Mouse (Mus musculus) right cerebral cortex, postnatal 25 days (tissue): ENCODE results near the gene Ube2t.
A peak's percentile ranks its signal among the peaks of the same experiment; 100 is the strongest.

Experiments used
- DNase-seq: peaks from one replicate; pipeline ENCODE4 v3.0.0; 2022

Ube2t gene

DNA sequence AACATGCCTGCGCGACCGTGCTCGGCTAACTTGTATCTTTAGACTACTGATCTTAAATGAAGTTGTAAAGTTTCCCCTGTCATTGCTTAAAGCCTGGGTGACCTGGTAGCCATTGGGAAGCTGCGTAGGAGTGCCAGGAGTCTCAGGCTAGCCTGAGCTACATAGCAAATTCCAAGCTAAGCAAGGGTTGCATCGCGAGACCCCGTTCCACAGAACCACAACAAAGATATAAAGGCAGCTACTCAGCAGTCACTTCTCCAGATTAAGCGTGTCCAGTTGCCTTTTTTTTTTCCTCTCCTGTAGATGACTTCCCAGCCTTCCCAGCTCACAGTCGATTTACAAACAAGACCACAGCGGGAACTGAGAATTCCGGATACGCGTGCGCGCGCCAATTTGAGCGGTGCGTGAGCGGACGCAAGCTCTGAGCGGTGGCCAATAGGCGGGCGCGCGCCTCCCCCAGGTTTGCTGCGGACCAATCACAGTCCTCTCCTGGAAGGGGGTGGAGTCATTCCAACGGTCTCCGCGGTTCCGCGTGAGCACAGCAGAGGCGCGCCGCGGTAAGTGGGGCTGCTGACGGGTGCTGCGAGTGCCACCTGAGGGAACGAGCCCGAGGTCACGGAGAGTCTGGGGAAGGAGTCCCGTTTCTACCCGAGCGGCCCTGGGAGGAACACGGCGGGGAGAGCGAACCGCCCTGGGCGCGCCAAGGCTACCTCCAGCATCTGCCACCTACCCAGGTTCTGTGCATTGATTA is at the start of gene Ube2t:
Gene Ube2t (plus strand): TSS at position 513 of the 751 bp plus-strand sequence.
- peak; percentile 94 for DNase-seq

GRCm38 (mm10) chr1:134913535-134913934 is 48.8 kb upstream of the Ube2t start:
- no peak for DNase-seq

DNA sequence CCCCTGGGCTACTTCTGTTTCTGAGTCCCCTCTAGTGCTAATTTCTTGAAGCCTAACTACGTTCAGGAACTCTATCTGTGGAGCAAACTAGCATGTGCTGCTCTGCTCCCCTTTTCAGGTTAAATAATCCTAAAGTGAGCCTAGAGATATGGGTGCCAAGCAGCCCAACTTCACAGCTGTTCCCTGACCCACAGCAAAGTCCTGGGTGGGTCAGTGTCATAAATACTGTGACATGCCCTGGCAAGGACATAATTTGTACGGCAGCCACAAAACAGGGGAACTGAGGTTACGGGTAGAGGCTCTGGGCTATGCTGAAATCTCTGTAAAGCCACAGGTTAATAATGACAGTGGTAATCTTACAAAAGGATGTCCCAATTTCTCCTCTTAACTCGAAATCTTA is 46.9 kb upstream of the Ube2t start:
- DNase-seq: no peak

GRCm38 (mm10) chr1:134919010-134919409 is 43.4 kb upstream of the Ube2t start:
- peak; percentile 19 for DNase-seq

GRCm38 (mm10) chr1:134932431-134932830 is 29.9 kb upstream of the Ube2t start:
- DNase-seq: no peak

- no peak for DNase-seq
Measured at GRCm38 (mm10) chr1:134936335-134936734, 26.0 kb upstream of the Ube2t start.

DNA sequence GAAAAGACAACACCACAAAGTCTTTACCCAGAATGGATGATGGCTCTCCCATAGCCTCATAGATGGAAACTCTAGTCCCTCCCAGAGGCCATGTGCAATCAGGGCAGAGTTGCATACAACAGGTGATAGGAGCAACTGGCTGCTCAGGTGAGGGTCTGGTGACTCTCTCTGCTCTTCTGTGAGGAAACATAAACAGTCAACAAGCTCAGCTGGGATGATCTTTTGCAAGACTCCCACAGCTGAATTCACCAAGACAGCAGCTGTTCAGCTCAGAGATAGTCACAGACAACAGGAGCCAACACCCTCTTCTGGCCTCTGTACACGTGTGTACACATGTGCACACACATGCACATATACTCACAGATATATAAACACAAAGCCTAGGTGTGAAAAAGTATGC is 24.1 kb upstream of the Ube2t start:
- no peak for DNase-seq

DNA sequence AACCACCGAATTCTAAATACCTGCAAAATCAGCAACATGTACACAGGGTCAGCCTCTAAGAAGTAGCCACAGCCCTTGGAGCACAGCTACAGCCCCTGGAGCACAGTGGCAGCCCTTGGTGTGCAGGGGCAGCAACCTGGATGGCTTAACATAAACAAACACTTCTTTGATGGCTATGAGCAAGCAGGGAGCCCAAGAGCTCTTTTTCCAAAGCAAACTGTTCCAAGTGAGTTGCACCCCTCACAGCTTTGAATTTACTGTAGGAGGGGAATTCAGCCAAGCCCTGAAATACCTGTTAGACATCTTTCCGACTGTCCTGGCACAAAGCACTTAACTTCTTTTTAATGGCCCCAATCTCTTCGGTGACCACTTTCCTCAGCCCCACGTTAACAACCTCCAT is 21.5 kb upstream of the Ube2t start:
- no peak for DNase-seq

- no peak for DNase-seq
Measured at GRCm38 (mm10) chr1:134942898-134943297, 19.5 kb upstream of the Ube2t start.

DNA sequence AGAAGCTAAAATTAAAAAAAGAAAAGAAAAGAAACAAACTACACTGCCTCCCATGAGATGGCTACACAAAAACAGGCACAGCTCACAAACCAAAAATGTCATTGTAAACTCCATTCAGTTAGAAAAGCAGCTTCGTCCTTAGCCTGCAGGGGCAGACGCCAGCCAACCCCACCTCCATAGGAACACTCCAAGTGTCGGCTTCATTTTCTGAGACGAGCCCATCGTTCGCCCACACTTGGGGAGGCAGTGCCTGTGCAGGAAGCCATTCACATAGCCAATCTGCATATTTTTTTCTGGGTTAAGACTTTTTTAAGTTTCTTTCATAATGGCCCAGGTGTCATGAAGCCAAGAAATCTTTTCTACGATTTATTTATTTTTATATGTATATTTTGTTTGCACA is 14.8 kb upstream of the Ube2t start:
- DNase-seq: no peak

DNA sequence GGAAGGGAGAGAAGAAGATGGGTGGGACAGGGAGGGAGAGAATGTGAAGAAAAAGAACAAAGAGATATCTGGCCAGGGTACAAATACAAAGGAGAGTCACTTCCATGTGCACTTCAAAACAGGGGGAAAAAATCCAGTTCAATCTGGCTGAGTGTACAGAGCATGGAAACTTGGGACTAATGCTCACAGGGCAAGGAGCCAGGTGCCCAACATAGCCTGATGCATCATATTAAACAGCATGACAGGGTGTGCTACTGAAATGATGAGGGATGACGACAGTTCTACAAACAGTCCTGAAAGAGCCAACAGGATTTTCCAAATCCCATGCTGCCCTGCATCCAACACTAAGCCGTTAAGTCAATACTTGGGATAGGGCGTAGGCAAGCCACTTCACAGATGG is 12.4 kb upstream of the Ube2t start:
- DNase-seq: no peak

DNA sequence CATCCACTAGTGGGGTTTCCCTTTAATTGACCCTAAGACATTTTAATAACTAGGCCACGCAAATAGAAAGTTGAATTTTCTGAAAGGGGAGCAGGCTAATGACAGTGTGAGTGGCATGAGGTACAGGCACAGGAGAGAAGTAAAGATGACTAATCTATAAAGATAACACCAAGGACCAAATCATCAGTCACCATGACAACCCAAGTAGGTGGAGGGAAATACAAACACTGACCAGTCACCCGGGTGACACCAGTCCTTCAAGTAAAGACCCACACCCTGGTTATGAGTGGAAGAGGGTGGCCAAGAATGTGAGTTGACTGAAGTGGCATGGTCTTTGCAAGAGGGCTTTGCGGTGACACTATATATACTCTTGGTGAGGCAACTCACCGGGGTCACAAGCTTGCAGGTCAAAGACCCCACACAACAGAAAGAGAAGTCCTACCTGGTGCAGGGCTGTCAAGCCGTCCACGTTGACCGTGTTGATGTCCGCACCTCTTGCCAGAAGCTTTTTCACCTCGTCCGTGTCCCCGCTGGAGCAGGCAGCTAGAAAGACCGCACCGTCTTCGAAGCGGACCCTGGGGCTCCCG is 7.2 kb upstream of the Ube2t start:
- DNase-seq: no peak

GRCm38 (mm10) chr1:134955637-134956176 is 6.7 kb upstream of the Ube2t start, which contains the start of gene Ppp1r12b:
Ppp1r12b (minus strand) TSS chr1:134955942.
- peak; percentile 96 for DNase-seq

DNA sequence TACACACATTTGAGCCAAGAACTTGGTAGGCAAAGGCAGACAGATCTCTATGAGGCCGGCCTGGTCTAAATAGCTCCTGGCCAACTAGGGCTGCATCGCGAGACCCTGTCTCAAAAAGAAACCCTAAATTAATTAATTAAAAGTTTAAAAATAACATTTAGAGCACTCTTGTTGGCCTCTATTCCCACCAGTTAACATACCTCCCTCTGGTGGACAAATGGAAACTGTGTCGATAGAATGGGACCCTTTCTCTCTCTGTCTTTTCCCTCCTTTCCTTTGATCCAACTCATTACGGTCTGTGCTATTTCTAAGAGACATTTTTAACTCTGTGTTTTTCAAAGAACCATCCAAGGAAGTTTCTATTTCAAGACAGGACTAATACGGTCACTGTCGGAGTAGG is 1.7 kb upstream of the Ube2t start:
- no peak for DNase-seq

DNA sequence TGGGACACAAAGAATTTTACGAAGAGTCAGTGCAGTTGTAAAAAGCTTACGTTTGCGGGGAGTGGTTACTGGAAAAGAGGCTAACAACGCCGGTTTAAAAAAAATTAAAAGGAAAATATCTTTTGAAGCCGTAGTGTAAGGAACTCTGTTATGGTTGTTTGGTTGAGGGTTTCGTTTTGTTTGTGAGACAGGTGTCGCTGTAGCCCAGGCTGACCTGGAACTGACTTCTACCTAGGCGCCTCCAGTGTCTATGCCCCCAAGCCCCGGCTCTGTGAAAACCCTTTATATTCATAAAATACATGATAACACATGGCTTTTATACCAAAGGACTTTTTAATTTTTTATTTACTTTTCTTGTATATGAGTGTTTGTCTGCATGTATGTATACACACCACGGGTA is 456 bp downstream of the Ube2t start:
- no peak for DNase-seq

DNA sequence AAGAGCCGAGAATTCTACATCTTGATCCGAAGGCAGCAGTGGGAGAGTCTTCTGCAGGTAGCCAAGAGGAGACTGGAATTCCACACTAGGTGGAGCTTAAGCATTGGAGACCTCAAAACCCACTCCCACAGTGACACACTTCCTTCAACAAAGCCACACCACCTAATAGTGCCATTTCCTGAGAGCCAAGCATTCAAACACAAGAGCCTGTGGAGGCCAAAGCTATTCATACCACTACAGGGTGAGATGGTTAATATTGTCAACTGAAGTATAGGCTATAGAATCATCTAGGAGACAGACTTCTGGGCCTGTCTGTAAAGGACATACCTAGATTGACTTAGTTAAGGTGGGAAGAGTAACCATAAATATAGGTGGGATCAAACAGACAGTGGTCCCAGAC is 3.1 kb downstream of the Ube2t start:
- no peak for DNase-seq

GRCm38 (mm10) chr1:134972920-134973319 is 10.6 kb downstream of the Ube2t start:
- no peak for DNase-seq

- peak; percentile 69 for DNase-seq
Measured at GRCm38 (mm10) chr1:134987173-134987961, 25.0 kb downstream of the Ube2t start.

DNA sequence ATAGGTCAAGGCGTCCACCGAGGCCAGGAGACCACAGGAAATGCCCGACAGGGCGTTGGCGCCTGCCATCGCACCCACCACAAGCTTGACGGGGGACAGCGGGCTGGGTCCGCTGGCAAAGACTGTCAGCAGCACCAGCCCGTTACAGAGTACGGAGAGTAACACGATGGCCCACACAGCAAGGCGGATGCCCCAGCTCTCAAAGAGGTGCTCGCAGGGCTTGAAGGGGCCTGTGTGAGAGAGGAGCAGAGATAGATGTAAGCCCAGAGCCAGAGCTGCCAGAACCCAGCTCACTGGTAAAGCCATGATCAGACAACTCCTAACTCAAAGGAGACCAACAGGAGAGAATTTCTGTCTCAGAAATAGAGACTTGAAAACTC is 25.6 kb downstream of the Ube2t start:
- DNase-seq: no peak

DNA sequence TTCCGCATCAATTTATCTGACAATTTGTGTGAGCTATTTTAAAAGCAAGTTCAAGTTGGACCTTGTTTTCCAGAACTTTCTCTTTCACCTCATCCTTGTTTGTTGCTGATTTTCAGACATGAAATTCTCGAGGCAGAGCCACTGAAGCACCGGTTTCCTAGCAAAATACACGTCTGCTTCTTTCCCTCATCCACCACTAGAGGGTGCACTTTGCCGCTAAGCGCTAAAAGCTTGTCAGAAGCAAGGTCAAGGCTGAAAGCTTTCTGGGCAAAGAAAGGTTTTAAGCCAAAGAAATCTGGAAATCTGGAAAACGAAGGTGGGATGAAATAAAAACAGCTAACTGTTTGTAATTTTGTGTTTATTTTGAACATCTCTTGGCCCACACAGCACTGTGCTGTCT is 27.0 kb downstream of the Ube2t start:
- peak; percentile 76 for DNase-seq

GRCm38 (mm10) chr1:134992046-134992645 is 29.8 kb downstream of the Ube2t start:
- no peak for DNase-seq

GRCm38 (mm10) chr1:134994739-134995138 is 32.4 kb downstream of the Ube2t start:
- no peak for DNase-seq

DNA sequence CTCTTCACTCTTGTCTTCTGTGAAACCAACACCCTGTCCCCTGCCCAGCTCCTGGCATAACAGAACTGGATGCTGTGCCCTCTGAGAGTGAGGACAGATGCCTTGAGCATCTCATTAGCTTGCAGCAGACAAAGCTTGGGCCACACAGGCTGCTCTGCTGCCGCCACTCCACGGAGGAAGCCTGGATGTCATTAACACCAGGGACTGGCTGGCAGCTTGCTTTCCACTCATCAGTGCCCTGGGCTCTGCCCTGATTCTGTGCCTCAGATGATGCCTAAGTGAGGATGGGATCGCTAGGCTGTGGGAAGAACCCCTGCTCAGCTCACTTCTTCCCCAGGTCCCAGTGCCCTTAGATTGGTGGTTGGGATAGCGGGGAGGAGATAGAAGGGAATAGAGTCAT is 33.1 kb downstream of the Ube2t start:
- DNase-seq: no peak
